Mouse (Mus musculus) cerebellum, adult (tissue): ENCODE measurements around the gene Zfand3.

Source experiments
- ATAC-seq: cut with Nextera tagmentation; 2 replicates; pipeline ENCODE4 v1.9.2; 2017; ENCODE audit warnings: mild to moderate bottlenecking, moderate library complexity, mixed read lengths; ENCODE audit not compliant: insufficient number of reproducible peaks, low FRiP score, low TSS enrichment

Zfand3 gene

GRCm38 (mm10) chr17:30046654-30047053 lies 42.1 kb downstream of the Zfand3 start:
- no peak for ATAC-seq

GRCm38 (mm10) chr17:30051523-30052346 lies 47.2 kb downstream of the Zfand3 start:
- ATAC-seq: no peak

- no peak for ATAC-seq
Measured at GRCm38 (mm10) chr17:30052347-30052742, 47.8 kb downstream of the Zfand3 start.

- ATAC-seq: no peak
Measured at GRCm38 (mm10) chr17:30053463-30053862, 48.9 kb downstream of the Zfand3 start.

- no peak for ATAC-seq
Measured at GRCm38 (mm10) chr17:30053871-30054270, 49.3 kb downstream of the Zfand3 start.

GRCm38 (mm10) chr17:30056226-30056625 lies 51.7 kb downstream of the Zfand3 start:
- no peak for ATAC-seq

GRCm38 (mm10) chr17:30058594-30058993 lies 54.1 kb downstream of the Zfand3 start:
- ATAC-seq: no peak

GRCm38 (mm10) chr17:30059066-30059465 lies 54.5 kb downstream of the Zfand3 start:
- no peak for ATAC-seq

- no peak for ATAC-seq
Measured at GRCm38 (mm10) chr17:30061100-30061837, 56.7 kb downstream of the Zfand3 start.

- ATAC-seq: no peak
Measured at GRCm38 (mm10) chr17:30063849-30064248, 59.3 kb downstream of the Zfand3 start.

- ATAC-seq: no peak
Measured at GRCm38 (mm10) chr17:30064746-30065145, 60.2 kb downstream of the Zfand3 start.

- ATAC-seq: no peak
Measured at GRCm38 (mm10) chr17:30069776-30070175, 65.2 kb downstream of the Zfand3 start.

GRCm38 (mm10) chr17:30070631-30071030 lies 66.1 kb downstream of the Zfand3 start:
- no peak for ATAC-seq

- ATAC-seq: no peak
Measured at GRCm38 (mm10) chr17:30072613-30073012, 68.1 kb downstream of the Zfand3 start.

- ATAC-seq: no peak
Measured at GRCm38 (mm10) chr17:30075896-30076295, 71.4 kb downstream of the Zfand3 start.

GRCm38 (mm10) chr17:30084007-30084406 lies 79.5 kb downstream of the Zfand3 start:
- no peak for ATAC-seq

GRCm38 (mm10) chr17:30086695-30087094 lies 82.2 kb downstream of the Zfand3 start:
- ATAC-seq: no peak

GRCm38 (mm10) chr17:30088431-30088830 lies 83.9 kb downstream of the Zfand3 start:
- ATAC-seq: no peak

GRCm38 (mm10) chr17:30090416-30090815 lies 85.9 kb downstream of the Zfand3 start:
- ATAC-seq: no peak

- no peak for ATAC-seq
Measured at GRCm38 (mm10) chr17:30093148-30093749, 88.7 kb downstream of the Zfand3 start.

GRCm38 (mm10) chr17:30097156-30097555 lies 92.6 kb downstream of the Zfand3 start:
- no peak for ATAC-seq
